Mouse (Mus musculus) kidney, adult 2 months (tissue): ENCODE data around the gene Tnp2. TPM values are rescaled to one million over a fixed set of nuclear protein-coding genes. Genes with fewer than 3 reads are reported as not detected.

Experiments
- DNase-seq: peaks from one replicate; pipeline ENCODE4 v3.0.0; 2021
- H3K27ac ChIP-seq: fragments of 200-500 bp; 2 replicates; pipeline ENCODE4 v1.5.1; 2012; ENCODE audit warnings: low read depth, low read length, control low read depth, inconsistent platforms; ENCODE audit not compliant: insufficient read depth
- H3K27me3 ChIP-seq: fragments of 200-500 bp; replicated peaks from 2 replicates; pipeline ENCODE4 v1.6.1; 2012; ENCODE audit warnings: mild to moderate bottlenecking, moderate library complexity, low read length, inconsistent platforms; ENCODE audit not compliant: control insufficient read depth, insufficient read depth
- H3K36me3 ChIP-seq: fragments of 200-500 bp; 2 replicates; pipeline ENCODE4 v1.6.1; 2012; ENCODE audit warnings: mild to moderate bottlenecking, moderate library complexity, low read length, inconsistent platforms; ENCODE audit not compliant: control insufficient read depth, insufficient read depth
- H3K4me1 ChIP-seq: fragments of 200-500 bp; 2 replicates; pipeline ENCODE4 v1.6.1; 2011; ENCODE audit warnings: low read length; ENCODE audit not compliant: control insufficient read depth, insufficient read depth
- H3K4me3 ChIP-seq: fragments of 200-500 bp; 2 replicates; pipeline ENCODE4 v1.5.1; 2011; ENCODE audit warnings: mild to moderate bottlenecking, low read depth, low read length, control low read depth; ENCODE audit not compliant: insufficient read depth
- CTCF ChIP-seq: fragments of 200-500 bp; conservative IDR thresholded peaks from 2 replicates; pipeline ENCODE4 v1.5.1; 2011; ENCODE audit warnings: low read depth, mild to moderate bottlenecking, control low read depth, low read length, moderate library complexity, mixed read lengths; ENCODE audit not compliant: insufficient read depth, insufficient read length
- POLR2A ChIP-seq: fragments of 200-500 bp; IDR thresholded peaks from one replicate; pipeline ENCODE4 v1.6.1; 2011; ENCODE audit warnings: low read depth, low read length, control low read depth
- WGBS: fragments of 180-500 bp; shearing (Covaris S2); methylation state at CpG from one replicate; pipeline ENCODE4 v1.1.7; 2018; 5-methylcytosine and 5-hydroxymethylcytosine counted together
- polyA plus RNA-seq: library from polyadenylated mRNA; depleted of rRNA; stranded (reverse); fragments of >200 nt; gene quantifications from 2 replicates; pipeline ENCODE4 v1.2.3, GENCODE M21; 2012

The Tnp2 gene
- polyA plus RNA-seq, 1 experiment, result 3.7 TPM

GRCm38 (mm10) chr16:10783883-10784792 is 4.3 kb downstream of the Tnp2 start:
- peak overlapping the region; percentile 60 for H3K4me3 ChIP-seq
- DNase-seq, result peak; percentile 42
- H3K27ac ChIP-seq, result no peak overlapping the region
- no peaks in the 10 kb centered on the region for H3K27me3 ChIP-seq
- H3K4me1 ChIP-seq, result no peaks in the 10 kb centered on the region
- WGBS, result 4% methylated on average over 81 of the region's 81 CpGs
- no peak for TF ChIP-seq CTCF
- H3K36me3 ChIP-seq, result no peaks in the 10 kb centered on the region

GRCm38 (mm10) chr16:10783451-10783850 is 5.0 kb downstream of the Tnp2 start:
- Histone ChIP-seq H3K36me3 (no peaks in the 10 kb centered on the region), H3K27ac (no peak overlapping the region), H3K4me3 (no peak overlapping the region), H3K27me3 (no peaks in the 10 kb centered on the region), H3K4me1 (no peaks in the 10 kb centered on the region)
- 78% methylated on average over 8 of the region's 8 CpGs for WGBS
- TF ChIP-seq CTCF (no peak), POLR2A (no peak)
- DNase-seq, result no peak

- no peak for TF ChIP-seq POLR2A
- no peak for TF ChIP-seq CTCF
- H3K36me3 ChIP-seq, result no peaks in the 10 kb centered on the region
- no peak overlapping the region for H3K4me3 ChIP-seq
- H3K27me3 ChIP-seq, result no peaks in the 10 kb centered on the region
- H3K27ac ChIP-seq, result no peak overlapping the region
- WGBS, result 41% methylated on average over 1 of the region's 1 CpGs
- DNase-seq, result no peak
- no peaks in the 10 kb centered on the region for H3K4me1 ChIP-seq
Measured at GRCm38 (mm10) chr16:10783152-10783434, 5.4 kb downstream of the Tnp2 start.

GRCm38 (mm10) chr16:10782377-10783151 is 5.9 kb downstream of the Tnp2 start:
- no peak overlapping the region for H3K27ac ChIP-seq
- H3K4me1 ChIP-seq, result no peaks in the 10 kb centered on the region
- H3K27me3 ChIP-seq, result no peaks in the 10 kb centered on the region
- TF ChIP-seq POLR2A, result no peak
- TF ChIP-seq CTCF, result no peak
- H3K36me3 ChIP-seq, result no peaks in the 10 kb centered on the region
- 63% methylated on average over 6 of the region's 6 CpGs for WGBS
- H3K4me3 ChIP-seq, result no peak overlapping the region
- peak; percentile 40 for DNase-seq

GRCm38 (mm10) chr16:10781862-10782371 is 6.5 kb downstream of the Tnp2 start:
- no peaks in the 10 kb centered on the region for H3K4me1 ChIP-seq
- WGBS, result 81% methylated on average over 9 of the region's 9 CpGs
- no peaks in the 10 kb centered on the region for H3K27me3 ChIP-seq
- H3K27ac ChIP-seq, result no peak overlapping the region
- H3K36me3 ChIP-seq, result no peaks in the 10 kb centered on the region
- no peak overlapping the region for H3K4me3 ChIP-seq
- TF ChIP-seq POLR2A, result no peak
- TF ChIP-seq CTCF, result no peak
- DNase-seq, result no peak

DNA sequence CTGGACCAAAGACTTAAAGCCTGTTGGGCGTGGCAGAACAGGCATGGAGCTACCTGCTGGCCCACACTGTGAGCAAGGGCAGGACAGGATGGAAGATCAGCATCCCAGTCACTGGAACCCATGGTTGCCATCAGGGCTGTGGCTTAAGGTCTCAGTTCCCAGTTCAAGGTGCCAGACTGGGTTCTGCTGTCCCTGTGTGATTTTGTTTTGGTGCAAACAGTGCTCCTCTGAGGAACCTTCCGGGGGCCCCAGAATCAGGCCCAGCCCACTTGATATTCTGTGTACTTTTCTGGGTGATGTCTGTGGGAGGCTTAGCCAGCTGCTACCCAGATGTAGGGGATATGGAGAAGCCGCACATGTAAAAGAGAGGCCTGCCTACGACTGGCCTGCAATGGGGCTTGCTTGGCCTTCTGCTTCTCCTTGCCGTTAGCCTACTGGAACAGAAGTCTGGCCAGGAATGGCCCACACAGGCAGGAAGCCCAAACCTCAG is 7.8 kb downstream of the Tnp2 start:
- no peak overlapping the region for H3K4me3 ChIP-seq
- TF ChIP-seq CTCF, result no peak
- no peak for TF ChIP-seq POLR2A
- H3K4me1 ChIP-seq, result no peaks in the 10 kb centered on the region
- DNase-seq, result no peak
- no peaks in the 10 kb centered on the region for H3K27me3 ChIP-seq
- no peaks in the 10 kb centered on the region for H3K36me3 ChIP-seq
- 86% methylated on average over 5 of the region's 5 CpGs for WGBS
- no peak overlapping the region for H3K27ac ChIP-seq
